Mouse (Mus musculus) frontal cortex, postnatal 36 days (tissue): ENCODE data around the gene Hint1.
A peak's percentile ranks its signal among the peaks of the same experiment; 100 is the strongest.
"Not testable (repeated sequence)": the region's sequence is repeated elsewhere in the genome, so short reads cannot be mapped to it uniquely, and the experiment has no call there.

ENCODE experiments used
- DNase-seq, 2 experiments: peaks; one replicate each; pipeline ENCODE4 v3.0.0; 2022; ENCODE audit warnings: low spot score in 2 of 2

The Hint1 gene

DNA sequence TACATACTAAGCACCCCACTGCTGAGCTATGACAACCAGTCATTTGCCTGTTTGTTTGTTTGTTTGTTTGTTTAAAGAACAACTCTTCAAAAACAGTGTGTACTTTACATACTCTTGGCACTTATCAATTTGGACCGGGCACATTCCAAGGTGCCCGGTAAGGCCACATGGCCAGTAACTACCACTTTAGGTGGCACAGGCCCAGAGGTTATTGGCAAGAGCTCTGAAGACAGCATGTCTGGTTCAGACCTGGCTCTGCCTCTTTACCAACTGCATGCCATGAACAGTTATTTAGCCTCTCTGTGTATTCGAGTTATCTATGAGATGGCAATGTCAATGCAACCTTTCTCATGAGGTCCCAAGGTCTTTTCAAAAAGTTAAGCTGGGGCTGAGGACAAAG, 30.5 kb downstream of the Hint1 start:
- DNase-seq, result not testable (repeated sequence)

DNA sequence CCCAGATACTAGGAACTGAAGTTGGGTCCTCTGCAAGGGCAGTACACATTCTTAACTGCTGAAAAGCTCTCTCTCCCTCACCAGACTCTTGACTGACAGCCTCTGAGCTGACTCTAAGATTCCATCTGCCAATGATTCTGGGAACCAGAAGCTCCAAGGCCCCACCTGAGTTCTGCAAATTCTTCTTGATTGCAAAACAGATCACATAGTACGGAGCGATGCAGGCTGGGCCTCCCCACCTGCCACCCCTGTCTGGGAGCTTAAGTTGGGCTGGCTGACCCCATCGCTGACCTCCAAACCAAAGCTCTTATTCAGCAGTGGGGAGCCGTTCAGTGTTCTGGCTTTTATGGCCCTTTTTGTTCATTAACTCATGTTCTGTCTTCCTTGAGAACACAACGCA, 31.3 kb downstream of the Hint1 start:
- DNase-seq, result no peak

DNA sequence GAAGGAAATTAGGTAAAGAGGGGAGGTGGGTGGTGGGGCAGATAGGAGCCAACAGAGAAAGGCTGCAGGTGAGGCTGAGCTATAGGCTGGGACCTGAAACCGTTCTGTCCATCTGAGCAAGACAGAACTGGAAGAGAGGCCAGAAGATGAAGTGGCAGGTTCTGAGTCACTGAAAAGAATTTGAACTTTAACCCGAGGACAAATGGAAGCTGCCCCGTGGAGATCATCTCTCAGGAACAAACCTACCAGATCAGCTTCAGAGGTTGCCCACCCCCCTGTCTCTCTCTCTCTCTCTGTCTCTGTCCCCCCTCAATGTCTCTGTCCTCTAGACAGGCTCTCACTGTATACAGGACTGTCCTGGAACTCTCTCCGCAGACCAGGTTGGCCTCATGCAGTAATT, 33.5 kb downstream of the Hint1 start:
- no peak for DNase-seq

DNA sequence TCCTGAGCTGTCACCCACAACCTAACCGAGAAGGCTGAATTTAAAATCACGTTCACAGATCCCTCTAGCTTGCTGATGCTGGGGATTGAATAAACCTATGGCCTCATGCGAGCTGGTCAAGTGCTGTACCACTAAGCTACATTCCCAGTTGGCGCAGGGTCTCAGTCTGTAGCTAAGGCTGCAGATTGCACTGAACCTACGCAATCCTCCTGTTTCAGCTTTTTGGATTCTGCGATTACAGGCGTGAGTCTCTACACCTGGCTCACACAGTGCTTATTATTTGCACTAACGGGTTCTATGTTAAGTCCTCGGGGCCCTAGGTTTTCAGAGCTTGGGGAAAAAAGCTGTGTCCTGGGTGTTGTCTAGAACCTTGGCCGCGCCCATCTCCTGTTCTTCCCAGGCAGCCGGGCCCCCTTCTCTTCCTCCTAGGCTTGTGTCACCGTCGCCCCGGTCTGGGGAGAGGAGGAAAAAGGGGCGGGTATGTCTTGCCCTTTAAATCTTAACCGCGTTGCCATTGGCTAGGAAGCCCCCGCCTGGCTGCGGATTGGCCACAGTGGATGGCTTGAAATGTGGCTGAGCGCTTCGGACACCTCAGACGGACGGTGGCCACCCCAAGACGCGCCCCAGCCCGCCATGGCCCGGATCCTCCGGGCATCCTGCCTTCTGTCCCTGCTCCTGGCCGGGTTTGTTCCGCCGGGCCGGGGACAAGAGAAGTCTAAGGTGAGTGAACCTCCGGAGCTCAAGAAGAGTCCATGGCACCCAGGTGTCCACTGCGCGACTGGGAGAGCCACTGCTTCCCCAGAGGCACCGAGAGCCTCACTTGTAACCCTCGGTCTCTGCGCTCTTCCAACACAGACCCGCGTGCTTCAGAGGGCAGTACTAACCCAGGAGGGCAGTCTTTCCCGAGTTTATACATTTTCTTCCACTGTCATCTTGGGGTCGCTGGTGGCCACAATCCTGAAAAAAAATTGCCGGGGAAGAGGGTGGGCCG, 36.4 kb downstream of the Hint1 start, which contains the start of gene Gpx3:
Gpx3 (plus strand) TSS at position 121 of the 991 bp plus-strand sequence.
- DNase-seq, result peak; percentile 47 to 57

DNA sequence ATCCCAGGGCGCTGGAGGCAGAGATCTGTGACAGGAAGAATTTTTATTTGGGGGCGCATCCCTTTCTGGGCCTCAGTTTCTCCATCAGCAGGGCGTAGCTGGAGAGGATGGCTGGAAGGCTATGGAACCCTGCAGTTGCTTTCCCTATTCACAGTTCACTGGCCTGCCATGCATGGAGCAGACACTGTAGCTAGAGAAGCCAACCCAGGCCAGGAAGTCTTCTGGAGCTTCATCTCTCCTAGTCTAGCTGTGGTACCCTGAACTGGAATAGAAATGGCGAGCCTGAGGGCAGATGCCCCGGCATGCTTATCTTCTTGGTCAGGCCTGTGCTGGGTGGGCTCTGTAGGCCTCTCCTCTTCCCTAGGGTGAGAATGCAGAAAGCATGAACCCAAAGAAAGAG, 37.2 kb downstream of the Hint1 start:
- DNase-seq, result no peak

DNA sequence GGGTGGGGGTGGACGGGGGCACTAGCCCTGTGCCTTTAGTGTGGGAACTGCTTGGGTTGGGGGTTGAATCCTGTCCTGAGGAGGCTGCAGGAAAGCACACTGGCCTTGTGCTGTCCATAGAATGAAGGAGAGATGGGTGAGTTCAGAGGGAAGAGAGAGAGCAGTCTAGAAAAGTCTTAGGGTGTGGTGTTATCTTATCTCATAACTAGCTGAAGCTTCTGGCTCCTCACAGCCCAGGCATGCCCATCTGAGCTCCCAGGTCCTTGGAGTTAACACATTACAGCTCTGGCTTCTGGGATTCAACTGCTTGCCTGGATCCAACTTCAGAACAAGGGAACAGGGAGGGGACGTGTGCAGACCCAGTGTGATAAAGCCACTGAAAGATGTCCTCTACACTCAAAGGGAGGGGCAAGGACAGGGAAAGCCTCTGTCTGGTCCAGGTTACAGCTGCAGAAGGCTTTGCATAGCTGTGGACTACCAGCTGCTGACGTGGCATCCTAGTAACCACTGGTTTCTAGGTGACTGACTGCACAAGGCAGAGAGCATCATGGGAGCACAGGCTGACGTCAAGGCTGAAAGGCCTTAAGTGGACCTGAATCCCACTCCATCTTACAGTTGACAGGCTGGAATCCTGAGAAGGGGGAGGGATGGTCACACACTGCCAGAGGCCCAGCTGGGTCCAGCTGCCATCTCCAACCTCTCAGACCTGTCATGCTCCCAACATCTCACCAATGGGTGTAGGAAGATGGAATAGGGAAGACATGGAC, 37.9 kb downstream of the Hint1 start:
- no peak for DNase-seq

DNA sequence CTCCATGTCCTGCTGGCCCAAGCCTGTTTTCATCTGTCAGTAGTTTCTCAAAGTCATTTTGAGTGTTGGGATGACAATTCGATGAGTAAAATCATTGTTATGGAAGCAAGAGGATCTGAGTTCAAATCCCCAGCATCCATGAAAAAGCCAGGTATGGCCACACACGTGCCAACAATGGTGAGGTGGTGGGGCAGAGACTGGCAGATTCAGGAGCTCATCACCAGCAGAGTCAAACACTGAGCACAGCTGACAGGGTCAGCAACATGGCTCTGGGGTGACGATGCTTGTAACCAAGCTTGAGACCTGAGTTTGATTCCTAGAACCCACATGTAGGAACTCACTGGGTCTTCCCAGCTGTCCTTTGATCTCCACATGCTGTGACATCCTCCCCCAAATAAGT, 38.9 kb downstream of the Hint1 start:
- DNase-seq, result no peak

DNA sequence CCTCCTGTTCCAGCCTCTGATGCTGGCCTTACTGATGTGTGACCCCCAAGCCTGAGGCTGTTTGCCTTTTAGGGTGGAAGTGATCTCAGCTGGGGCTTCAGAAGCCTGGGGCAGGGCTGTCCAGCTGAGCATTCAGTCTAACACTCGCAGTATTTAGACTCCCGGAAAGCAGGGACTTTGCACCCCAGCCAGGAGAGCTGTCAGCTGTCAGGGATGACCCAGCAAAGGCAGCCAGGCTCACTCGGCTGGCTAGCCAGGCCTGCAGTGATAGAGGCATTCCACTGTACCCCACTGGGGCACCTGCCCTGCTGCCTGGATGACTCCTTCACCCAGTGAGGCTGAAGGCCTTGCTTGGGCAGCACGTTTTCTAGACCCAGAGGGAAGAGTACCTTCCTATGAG, 39.7 kb downstream of the Hint1 start:
- DNase-seq, result no peak

DNA sequence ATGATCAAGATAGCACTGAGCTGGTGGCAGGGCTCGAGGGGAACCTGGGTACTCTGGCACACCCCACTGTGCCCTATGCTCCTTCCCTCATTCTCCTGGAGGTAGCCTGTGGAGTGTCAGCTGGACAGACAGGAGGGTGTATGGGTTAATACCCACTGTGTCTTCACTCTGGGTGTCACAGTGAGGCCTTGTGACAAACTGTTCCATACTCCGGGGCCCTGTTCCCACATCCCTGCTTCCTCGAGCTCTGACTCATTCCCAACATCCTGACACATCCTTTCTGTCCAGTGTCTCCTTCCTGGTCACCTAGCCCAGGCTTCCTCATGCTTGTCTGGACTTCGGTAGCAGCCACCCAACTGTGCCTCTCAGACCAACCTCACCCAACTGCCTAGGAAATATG, 40.3 kb downstream of the Hint1 start:
- DNase-seq, result no peak

DNA sequence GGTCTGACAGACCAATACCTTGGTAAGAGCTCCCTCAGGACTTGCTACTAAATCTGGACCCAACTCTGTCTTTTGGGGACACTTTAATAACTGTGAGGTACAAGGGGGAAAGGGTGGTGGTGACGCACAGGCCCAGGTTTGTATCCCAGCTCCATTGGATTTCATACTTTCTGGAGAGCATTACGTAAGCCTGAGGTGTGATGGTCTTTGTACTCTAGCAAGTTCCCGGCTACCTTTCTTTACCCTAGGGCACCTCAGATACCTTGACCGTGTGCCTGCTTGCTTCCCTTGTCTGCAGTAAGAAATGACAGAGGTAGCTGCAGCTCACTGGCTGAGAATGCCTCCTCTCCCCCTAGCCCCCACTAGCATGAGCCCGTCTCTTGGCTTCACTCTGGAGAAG, 41.1 kb downstream of the Hint1 start:
- no peak for DNase-seq

DNA sequence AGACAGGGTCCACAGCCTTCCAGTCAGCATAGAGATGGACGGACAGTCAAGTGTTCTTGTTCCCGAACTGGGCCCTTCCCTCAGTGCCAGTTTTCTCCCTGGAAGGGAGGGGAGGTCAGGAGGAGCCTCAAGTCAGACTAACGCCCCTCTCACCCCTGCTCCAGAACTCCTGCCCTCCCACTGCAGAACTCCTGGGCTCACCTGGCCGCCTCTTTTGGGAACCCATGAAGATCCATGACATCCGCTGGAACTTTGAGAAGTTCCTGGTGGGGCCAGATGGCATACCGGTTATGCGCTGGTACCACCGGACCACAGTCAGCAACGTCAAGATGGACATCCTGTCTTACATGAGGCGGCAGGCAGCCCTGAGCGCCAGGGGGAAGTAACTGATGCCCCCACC, 43.1 kb downstream of the Hint1 start:
- no peak for DNase-seq

DNA sequence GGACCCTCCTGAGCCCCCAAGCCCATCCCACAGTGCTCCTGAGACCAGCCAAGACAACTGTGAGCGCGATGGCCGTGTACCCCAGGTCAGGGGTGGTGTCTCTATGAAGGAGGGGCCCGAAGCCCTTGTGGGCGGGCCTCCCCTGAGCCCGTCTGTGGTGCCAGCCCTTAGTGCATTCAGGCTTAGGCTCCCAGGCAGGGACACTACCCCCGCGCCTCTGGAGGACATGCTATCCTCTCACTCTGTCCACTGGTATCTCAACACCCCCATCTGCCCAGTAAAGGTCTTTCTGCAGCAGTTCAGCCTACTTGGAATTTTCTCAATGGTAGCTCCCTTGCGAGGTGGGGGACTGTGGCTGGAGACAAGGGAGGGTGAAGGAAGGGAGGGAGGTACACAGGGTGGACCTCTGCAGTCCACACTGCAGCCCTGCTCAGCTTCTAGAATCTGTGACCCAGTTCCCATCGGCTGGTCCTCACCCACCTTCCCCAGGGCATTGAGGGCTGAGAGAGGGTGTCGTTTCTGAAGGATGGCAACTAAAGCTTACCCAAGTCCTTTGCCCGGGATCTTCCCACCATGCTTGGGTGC, 44.0 kb downstream of the Hint1 start:
- no peak for DNase-seq

DNA sequence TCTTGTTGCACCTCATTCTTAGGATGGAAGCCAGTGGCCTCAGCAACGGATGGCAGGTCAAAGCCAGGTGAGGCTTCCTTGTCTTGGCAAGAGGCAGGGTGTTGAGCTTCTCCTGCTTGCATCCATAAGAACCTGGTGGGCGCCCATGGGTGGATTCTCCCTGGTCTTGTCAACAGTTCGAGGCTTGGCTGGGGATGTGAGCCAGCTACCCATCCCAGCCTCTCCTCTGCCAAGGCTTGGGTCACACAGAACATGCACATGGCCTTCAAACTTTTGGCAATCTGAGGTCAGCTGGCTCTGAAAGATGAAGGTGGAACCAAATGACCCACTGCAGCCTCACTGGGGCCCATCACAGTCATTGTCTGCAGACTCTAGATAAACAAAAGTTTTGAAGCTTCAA, 45.0 kb downstream of the Hint1 start:
- no peak for DNase-seq

DNA sequence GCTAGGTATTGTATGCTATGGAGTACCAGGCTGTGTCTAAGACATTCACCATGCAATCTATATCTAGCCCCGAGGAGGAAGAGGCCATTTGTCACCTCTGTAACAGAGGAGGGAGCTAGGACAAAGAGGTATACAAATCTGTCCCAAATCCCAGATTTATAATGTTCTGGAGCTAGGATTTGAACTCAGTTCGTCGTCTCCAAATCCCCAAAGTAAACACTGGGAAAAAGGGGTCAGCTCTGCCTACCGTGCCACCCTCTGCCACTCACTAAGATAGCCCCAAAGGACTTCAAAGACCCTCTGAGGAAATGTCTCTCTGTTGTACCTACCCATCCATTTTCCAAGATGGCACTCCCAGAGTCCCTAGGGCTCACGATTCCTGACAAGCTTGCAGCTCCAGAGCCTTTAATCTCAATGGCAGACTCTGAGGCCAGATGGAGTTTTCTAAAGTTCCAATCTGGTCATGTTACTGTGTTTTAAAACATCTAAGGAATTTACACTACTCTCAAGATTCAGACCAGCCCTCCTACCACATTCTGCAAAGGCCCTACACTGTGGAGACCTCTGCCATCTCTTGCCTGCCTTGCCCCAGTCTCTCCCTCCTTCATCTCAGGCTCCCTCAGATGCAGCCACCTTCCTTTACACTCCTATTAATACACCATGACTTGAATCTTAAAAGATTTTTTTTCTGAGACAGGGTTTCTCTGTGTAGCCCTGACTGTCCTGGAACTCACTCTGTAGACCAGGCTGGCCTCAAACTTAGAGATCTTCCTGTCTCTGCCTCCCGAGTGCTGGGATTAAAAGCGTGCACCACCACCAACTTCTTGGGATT, 45.7 kb downstream of the Hint1 start:
- DNase-seq, result no peak

DNA sequence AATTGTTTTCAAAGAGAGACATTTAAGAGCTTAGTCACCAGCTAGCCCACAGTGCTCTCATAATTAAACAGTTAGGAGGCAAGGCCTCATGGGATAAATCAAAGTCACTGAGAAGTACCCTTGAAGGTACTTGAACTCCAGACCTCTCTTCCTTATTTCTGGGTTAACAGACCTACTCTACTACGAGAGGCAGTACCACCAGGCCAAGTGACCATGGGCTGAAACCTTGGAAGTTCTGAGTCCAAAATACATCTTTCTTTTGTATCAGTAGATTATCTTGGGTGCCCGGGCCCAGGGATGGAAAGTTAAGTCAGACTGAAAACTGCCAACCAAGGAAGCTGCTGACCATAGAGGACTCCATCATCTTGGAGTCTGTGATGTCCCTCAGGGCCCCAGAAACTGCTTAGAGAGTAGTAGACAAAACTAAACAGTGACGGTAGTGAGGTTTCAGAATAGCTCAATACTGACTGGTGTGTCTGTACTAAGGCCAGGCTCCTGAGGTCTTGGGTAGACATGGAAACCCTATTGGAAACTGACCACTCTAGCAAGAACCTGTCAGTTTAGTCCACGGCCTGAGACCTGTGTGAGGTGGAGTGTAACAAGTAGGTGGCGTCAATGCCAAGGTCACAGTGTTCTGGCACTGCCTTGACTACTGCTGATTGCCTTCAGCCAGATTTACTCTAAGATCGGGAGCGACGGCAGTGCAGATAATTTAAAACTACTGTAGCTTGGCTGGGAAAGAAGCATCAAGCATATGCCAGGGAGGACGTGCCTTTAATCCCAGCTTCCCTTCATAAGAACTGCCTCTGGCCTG, 46.5 kb downstream of the Hint1 start:
- no peak for DNase-seq

DNA sequence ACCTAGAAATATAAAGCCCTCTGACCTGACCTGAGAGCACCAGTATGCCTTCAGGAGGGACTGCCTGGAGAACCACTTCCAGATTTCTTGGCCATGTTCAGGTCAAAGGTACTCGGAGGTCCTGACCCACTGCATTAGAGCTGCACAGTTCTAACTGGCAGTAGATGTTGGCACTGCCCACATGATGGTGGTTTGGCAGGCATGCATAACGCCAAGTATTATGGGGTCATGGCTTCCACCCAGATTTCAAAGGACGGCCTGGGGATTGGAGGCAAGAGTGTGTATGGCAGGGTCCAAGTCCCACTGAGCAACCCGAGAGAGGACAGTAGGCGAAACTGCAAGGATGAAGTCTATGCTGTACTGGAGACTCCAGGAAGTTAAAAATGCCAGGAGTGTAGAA, 47.7 kb downstream of the Hint1 start:
- DNase-seq, result no peak

DNA sequence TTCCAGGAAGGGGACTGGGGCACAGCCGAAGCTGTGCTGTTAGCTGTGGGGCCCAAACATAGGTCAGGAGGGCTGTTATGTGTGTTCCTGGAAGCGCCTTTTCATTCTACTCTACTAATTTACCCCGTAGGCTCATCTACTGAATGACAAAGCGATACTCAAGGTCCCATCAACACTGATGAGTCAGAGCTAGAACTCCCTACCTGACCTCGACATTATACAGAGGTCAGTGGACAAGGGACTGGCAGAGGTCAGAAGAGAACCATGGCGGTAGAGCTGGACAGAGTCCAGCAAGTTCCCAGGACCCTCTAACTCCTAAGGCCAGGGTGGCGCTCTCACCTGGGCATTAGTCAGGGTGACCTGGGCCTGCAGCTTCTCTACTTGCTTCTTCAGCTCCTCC, 51.3 kb downstream of the Hint1 start:
- DNase-seq, result no peak

DNA sequence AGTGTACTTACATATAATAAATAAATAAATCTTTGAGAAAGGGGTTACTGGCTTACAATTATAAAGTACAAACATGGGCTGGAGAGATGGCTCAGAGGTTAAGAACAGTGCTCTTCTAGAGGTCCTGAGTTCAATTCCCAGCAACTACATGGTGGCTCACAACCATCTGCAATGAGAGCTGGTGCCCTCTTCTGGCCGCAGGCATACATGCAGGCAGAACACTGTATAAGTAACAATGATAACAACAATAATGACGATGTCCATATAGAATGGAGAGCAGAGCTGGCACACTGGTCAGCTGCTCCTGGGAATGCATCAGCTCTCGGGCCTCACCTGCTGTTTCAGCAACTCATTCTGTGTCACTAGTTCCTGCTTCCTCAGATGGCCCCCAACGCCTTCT, 52.1 kb downstream of the Hint1 start:
- no peak for DNase-seq
